Mouse (Mus musculus): Measurements from ENCODE around the gene Cdc27. TPM values are rescaled to one million over a fixed set of nuclear protein-coding genes. Genes with fewer than 3 reads are reported as not detected.

Gene Cdc27
- 10 to 100 TPM; 53.2 to 57.7 TPM for total RNA-seq (2021)
- long read RNA-seq, full-length matches to known transcripts: 5 of 22 reads
- long read RNA-seq, partial matches to known transcripts: 4 of 22 reads
- long read RNA-seq, other reads (novel, unspliced or antisense): 13 of 22 reads

DNA sequence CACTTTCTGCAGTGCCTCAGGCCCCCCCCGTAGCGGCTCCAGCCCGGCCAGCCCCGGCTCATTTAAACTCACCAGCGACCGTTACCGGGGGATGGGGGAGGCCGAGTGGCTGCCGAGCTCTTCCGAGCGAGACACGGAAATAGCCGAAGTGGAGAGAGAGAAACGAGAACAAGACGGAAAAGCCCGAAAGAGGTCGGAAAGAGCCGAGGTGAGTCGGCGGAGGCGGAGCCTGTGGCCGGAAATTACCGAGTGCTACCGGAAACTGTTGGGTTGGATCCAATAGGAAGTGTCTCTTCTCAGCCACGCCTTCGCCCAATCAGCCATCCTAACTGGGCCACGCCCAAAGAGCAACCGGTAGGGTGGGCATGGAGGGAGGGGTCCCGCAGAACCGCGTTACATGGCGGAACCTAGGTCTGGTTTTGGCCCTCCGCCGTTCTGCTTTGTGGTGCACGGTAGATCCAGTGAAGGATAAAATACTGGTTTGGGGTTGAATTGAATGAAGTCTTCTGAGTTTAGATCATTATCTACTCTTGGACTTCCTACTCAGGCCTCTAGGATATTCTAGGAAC is at the start of gene Cdc27, which contains the start of gene Myl4:
Gene Cdc27 (minus strand): TSS at position 215 of the 569 bp plus-strand sequence.
Gene Myl4 (plus strand): TSS at position 258 of the 569 bp plus-strand sequence.
- peak; percentile 99 to 100 for DNase-seq (ENCODE audit: low spot score in 2 of 2)

DNA sequence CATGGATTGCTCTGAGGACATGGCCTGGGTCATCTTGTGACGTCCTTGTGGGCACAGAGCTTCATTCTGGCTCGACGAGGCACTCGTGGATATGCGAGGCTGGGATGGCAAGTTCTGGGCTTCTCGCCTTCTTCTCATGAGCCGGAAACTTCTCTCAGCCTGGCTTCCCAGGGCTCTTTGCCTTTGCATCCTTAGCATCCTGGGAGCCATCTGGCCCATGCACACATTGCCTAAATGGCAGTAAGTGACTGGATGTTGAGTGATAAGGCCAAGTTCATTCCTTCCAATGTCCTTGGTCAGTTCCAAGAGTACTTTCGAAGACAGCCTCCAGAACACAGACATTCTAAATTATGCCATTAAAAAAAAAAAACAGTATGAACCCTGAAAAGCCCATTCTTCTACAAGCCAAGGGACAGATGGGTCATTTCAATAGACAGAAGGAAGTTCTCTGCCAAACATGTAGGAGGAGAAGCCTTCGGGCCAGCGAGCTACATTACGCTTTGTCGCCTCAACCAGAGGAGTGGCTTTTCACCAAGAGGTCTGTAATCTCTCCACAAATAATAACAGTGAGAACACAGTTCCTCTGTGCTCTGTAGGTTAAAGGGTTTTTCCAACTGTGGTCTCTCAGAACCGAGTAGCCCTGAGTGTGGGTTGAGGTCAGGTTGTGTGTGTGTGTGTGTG is 49.0 kb upstream of the Cdc27 start:
- peak in 1 of 2 experiments; percentile 22 for DNase-seq (ENCODE audit: low spot score in 2 of 2)

DNA sequence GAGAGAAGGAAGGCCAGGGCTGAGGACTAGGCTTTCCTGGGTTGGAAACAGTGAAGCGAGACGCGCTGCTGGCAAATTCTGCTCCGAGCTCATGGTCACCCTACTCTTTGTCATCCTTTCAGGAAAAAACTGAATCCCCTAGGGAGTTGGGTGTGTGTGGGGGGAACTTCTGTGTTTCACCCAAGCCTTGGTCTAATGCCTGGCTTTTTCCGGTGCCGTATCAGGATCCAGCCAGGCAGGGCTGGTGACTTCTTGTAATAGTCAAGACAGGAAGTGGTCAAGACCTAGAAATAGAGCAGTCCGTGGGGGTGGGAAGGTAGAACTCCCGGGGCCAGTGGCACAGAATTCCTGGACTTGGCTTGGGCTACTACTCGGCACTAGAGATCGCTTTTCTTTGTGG is 45.9 kb upstream of the Cdc27 start:
- DNase-seq (ENCODE audit: low spot score in 2 of 2): no peak

DNA sequence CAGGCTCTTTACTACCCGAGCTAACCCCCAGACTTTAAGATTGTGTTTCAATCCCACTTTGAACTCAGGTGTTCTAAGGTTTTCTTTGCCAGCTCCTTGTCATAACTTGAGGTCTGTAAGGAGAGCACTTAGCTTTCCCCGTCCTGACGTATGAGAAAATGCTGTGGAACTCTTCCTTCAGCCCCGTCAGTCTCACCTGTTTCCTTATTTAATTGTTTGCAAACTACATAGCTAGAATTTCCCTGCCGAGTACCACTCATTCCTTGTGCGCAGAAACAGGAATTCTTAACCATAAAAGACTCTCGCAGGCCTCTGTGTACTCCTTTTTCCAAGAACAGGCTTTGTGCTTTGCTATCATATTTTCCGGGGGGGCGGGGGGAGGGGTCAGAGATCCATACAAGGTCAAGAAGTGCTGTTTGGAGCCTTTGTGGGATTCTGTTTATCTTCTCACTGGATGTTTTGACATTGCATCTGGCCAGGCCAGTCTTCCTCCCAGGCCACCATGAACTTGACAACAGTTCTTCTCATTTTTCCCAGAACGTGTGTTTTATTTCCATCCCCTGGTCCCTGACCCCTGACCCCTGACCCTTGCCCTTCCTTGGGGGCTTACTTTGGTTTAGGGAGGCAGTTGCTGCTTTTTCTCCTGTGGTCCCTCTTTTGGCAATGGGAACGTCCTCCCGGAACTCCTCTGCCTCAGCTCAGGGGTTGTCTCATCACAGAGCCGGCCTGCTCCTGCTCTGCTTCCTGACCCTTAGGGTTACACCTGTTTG is 41.8 kb upstream of the Cdc27 start:
- DNase-seq (ENCODE audit: low spot score in 2 of 2): no peak

DNA sequence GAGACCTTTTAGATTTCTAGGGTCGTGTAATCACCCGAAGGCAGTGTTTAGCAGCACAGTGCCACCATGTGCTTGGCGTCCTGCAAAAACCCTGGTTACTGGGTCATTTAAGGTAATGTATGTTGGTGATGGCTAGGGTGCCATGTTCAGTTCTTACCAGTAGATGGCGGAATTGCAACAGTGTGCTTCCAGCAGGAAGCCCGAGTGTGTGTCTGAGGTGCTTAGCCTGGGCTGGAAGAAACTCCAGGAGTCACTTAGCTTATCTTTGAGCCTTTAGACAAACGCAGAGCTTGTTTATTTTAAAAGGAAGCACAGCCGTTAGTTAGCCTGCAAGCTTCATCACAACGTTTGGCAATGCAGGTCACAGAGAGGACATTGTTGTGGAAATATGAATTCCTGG is 39.7 kb upstream of the Cdc27 start:
- DNase-seq (ENCODE audit: low spot score in 2 of 2): peak; percentile 66 to 92

DNA sequence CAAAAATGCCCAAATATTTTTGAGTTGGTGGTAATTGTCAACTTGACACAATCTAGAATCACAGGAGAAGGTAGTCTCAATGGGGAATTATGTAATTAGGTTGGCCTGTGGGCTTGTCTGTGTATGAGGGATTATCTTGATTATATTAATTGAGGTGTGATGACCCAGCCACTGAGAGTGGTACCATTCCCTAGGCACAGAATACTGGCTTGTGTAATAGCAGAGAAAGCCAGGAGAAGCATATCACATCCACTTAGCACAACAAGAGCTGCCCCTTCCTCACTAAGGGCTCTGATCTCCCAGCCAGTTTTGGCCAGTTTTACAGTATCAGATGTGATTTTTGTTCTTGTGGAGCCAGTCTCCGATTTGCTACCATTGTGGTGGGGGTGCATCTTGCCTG is 39.1 kb upstream of the Cdc27 start:
- no peak for DNase-seq (ENCODE audit: low spot score in 2 of 2)

DNA sequence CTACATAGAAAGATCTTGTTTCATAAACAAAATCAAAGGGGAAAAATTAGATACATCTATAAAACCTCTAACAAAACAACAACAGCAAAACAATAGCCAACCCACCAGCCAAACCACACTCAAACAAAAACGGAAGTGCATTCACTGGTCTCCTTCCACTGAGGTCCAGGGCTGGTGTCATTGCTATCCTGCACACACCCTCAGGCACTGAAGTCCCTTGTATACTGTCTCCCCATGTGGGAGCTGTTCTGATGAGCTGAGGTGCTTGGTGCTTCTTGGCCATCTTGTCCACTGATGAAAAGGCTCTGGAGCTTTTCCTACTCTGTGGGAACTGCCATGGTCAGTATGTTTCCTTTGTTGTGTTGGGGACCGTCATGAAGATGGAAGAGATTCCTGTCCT is 38.1 kb upstream of the Cdc27 start:
- DNase-seq (ENCODE audit: low spot score in 2 of 2): no peak

DNA sequence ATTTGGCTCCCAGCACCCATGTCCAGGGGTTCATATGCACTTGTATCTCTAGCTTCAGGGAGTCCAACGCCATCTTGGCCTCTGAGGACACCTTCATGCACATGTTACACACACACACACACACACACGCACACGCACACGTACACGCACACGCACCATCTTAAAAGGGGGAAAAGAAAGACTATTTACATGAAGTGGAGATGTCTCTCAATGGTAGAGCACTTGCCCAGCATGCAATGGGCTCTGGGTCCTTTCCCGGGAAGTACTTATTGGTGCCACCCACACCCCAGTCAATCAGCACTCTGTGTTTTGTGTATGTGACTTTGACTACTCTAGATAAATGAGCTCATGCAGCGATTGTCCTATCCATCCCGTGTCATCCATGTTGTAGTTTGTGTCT is 37.5 kb upstream of the Cdc27 start:
- DNase-seq (ENCODE audit: low spot score in 2 of 2): no peak

DNA sequence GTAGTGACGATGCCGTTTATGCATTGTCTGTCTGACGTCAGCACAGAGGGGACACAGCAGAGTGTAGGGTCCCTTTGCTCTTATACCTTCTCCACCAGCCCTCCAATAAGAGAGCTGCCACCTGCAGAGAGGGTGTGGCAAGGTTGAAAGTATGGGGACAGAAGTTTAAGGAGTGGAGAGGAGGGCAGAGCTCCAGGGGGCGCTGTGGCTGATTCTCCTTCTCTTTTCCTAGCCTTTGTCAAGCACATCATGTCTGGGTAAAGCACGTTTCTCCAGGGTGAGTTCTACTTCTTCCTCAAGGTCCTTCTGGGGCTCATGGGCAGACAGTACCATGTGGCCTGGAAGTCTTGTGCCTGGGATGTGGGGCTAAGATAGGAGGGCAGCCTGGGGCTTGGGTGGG is 35.1 kb upstream of the Cdc27 start:
- no peak for DNase-seq (ENCODE audit: low spot score in 2 of 2)

DNA sequence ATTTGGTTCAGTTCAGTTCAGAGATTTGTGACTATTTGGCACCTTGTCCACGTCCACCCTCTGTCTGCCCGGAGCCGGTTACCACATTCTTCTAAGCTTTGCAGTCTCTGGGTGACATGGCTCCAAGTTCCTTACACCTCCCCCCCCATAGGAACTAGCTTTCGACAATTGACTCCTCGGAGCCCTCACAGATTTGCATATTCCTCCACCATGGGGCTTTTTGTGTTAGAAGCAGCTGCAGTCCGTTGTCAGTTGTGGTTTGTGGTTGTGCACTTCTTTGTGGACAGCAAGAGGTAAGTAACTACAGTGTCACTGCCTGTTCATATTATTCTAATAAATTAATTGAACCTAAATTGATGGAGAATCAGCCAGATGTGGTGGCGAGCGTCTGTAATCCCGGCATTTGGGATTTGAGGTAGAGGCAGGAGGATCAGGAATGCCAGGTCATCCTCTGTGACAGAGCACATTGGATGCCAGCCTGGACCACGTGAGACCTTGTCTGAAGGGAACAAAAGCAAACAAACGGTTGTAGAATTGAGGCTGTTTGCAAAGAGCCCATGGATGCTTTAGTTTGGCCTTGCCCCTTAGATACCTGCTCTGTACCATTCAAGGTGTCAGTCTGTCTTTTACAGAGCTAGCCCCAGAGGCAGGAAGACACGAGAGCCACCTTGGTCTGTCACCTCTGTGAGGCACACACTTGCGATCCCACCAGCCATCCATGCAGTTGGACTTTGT is 32.4 kb upstream of the Cdc27 start:
- no peak for DNase-seq (ENCODE audit: low spot score in 2 of 2)

DNA sequence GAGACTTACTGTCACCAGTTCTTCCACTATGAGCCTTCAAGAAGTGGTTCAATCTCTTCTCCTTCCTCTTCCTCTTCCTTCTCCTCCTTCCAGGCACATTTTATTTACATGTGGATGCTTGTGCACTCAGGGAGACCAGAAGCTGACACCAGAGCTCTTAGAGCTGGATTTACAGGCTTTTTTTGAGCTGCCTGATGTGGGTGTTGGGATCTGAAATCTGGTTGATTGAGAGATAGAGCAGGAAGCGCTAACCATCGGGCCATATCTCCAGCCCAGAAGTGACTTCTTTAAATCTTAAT is 31.8 kb upstream of the Cdc27 start:
- DNase-seq (ENCODE audit: low spot score in 2 of 2): no peak

DNA sequence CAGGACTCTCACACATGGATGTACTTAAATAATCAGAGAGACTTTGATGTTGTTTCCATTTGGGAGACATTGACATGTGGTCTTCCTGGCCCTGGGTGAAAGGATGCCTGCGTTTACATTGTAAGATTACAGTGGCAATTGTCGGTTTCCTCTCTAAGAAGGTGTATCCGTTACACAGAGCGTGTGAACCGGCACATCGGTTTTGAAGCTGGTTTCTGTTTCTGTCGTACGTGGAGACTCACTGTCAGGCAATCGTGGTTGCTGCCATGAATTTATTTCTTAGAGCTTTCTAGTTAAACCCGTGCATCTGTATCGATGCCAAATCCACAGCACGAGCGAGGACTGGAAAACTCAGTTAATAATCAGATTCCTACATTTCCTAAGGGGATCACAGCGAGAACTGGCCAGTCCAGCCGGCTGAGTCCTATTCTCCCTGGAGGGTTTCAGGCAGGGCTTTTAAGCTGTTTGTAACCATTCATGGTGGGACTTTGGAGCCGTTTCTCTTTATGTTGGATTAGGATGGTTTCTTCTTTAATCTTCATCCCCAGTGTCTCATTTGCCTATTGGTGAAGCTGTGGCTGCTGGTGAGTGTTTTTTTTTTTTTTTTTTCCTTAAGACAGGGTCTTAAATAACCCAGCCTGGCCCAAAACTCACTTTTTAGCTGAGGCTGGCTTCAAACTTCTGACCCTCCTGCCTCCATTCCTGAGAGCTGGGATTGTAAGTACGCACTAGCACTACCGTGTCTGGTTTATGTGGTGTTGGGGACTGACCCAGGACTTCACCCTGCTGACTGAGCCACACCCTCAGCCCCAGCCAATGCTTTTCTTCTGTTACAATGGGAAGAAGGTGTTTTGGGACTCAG is 31.3 kb upstream of the Cdc27 start:
- no peak for DNase-seq (ENCODE audit: low spot score in 2 of 2)

DNA sequence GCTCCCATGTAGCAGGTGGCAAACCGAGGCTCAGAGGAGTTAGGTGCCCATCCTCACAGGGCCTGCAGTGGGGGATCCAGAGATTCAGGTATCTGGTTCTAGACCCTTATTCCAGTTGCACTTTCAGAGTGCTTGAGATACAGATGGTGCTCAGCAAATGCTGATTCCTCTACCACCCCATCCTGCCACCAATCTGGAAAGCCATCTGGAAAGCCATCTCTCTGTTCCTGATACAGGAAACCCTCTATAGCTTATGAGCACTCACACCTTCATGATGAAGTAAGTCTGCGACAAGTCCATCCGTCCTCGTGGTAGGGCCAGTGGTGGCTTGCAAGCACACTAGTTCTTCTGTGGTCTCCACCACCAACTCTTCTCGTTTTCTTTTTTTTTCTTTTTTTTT is 30.2 kb upstream of the Cdc27 start:
- peak; percentile 44 to 83 for DNase-seq (ENCODE audit: low spot score in 2 of 2)

DNA sequence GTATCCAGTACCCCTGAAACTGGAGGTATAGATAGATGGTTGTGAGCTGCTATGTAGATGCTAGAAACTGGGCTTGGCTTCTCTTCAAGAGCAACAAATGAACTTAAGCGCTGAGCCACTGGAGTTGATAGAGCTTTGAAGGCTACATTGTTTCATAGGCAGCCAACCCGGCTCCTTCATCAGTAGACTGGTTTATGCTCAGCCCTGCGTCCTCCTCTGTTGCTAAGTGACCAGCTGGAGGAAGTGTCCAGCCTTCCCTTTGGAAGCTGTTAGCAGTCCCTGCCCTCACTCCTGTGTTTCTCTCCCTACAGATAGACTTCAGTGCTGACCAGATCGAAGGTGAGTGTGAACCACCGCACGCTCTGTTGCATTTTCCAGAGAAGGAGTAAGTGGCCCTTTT is 29.7 kb upstream of the Cdc27 start:
- DNase-seq (ENCODE audit: low spot score in 2 of 2): no peak

DNA sequence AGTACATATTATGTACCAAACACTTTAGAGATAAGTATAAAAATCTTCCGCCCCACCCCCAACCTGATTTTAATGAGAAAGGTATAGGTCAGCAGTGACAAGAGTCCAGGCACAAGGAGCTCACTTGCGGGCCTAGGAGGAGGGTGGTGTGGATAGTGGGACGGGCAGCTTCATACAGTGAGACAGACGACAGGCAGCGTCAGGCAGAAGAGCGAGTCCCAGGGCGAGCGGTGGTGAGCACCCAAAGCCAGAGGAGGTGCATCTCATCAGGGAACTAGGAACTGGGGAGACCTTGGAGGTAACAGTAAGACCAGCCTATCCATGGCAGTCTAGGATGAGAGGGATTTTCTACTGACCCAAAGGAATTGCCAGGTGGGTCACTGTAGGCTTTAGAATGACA is 29.2 kb upstream of the Cdc27 start:
- no peak for DNase-seq (ENCODE audit: low spot score in 2 of 2)

DNA sequence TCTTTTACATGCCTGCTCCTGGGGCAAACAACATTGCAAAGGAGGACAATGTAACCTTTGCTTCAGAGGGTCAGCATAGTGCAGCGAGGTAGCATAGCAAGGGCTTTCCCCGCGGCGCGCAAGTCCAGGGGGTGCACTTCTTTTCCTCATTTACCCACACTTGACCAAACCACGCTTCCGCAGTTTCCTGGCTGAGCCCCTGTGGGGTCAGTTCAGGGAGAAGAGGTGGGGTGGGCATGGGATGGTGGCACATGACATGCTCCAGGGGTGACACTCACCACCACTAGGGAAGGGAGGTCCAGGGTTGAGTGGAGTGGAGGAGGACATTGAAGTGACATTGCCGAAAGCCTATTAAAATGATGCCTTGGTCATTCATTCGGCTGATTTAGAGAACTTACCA is 28.7 kb upstream of the Cdc27 start:
- no peak for DNase-seq (ENCODE audit: low spot score in 2 of 2)

DNA sequence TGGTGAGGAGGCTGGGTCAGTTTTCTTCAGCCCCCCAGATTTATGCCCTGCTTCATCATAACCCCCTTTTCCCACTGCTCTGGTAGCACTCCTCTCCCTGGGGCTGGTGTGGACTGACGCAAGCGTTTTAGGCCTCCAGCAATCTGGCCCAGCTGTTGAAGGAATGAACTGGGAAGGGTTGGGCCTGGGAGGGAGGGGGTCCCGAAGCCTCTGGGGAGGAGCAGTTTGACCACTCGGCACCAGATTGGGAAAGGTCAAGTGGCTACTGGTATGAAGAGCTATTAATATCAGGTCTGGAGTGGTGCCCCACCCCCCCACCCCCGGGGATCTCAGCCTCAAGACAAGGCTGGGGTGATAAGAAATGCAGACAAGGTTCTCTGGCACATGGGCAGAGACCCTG is 27.7 kb upstream of the Cdc27 start:
- no peak for DNase-seq (ENCODE audit: low spot score in 2 of 2)

DNA sequence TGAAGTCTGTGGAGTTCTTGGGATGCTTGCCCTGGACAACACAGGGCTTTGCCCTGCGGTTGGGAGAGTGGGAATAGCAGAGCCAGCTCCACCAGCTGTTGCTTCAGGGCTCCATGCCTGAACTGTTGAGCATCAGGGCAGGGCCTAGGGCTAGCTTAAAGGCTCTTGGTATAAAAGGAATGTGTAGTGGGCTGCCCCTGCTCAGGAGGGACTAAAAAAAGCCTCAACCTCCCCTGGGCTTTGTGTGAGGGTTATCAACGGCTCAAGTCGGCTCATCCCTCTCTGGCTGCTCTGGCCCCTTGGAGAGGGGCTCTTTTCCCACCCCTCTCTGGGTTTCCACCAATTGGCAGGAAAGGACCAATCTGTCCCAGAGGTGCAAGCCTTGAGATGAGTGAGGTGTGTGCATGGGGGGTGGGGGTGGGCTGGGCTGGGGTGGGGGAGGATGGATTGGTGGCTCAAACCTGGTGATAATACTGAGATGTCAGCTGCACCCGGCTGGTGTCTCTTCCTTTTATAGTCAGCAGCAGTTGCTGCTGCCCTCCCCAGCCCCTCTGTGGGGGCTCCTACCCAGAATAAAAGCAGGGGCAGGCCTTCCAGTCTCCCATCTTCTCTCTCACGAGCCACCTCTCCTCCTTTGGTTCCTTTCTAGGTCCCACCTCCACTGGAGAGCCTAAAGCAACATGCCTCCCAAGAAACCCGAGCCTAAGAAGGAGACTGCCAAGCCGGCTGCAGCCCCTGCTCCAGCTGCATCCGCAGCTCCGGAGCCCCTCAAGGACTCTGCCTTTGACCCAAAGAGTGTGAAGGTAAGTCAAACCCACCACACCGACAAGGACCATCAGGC is 26.6 kb upstream of the Cdc27 start:
- DNase-seq (ENCODE audit: low spot score in 2 of 2): no peak

DNA sequence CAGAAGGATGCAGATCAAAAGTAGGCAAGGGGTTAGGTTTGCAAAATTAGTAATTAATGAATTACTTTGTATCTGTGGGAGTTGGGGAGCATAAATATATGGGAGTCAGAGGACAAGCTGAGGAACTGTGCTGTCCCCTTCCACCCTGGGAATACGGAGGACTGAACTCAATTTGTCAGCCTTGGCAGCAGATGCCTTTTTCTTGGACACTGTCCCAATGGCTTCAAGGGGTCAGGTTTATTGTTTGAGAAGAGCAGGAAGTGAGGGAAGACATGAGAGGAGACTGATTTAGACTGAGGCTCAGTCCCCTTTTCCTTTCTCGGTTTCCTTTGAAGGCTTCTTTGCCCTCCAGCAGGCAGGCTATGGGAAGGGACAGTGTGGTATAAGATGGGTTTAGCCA is 22.1 kb upstream of the Cdc27 start:
- DNase-seq (ENCODE audit: low spot score in 2 of 2): no peak

DNA sequence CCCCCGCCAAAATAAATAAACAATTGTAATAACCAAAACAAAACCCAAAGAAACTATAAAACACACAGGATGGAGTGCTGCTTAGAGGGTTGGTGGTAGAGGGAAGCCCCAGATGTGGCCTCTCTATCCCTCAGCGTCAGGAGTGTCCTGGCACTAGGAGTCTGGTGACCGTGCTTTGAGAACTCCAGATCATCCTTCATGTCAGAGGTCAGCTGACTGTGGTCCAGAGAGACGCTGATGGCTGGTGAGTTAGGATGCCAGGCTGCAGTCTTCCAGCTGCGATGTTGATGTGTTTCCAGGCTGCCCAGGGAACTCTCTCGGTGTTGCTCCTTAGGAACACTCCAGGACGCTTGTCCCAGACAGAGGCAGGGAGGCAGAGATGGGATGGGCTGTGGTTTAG is 21.7 kb upstream of the Cdc27 start:
- DNase-seq (ENCODE audit: low spot score in 2 of 2): no peak

All from layer of hippocampus, adult 18-20 months (tissue).